Mouse (Mus musculus): ENCODE data around the gene Dpf3. TPM values are rescaled to one million over a fixed set of nuclear protein-coding genes. Genes with fewer than 3 reads are reported as not detected.

Dpf3 gene
- total and polyA plus RNA-seq, 2 experiments from 2014 or later, result 8.1 to 15.3 TPM

- Histone ChIP-seq H3K27me3 (ENCODE audit: insufficient read depth, low read length) (no peaks in the 10 kb centered on the region), H3K4me3 (ENCODE audit: low read depth, low read length) (no peak overlapping the region), H3K4me2 (ENCODE audit: low read depth) (no peak overlapping the region), H3K36me3 (ENCODE audit: insufficient read depth) (no peaks in the 10 kb centered on the region), H3K27ac (ENCODE audit: low read depth, low read length) (no peak overlapping the region), H3K9ac (no peak overlapping the region), H3K4me1 (ENCODE audit: insufficient read depth) (peaks cover 9% of the 10 kb centered on the region), H3K9me3 (ENCODE audit: low read length) (no peaks in the 10 kb centered on the region)
- TF ChIP-seq CTCF (IDR thresholded peaks at IDR 0.05; ENCODE audit: low read depth), result no peak
- ATAC-seq (no peak), DNase-seq (no peak)
- 70% methylated on average over 3 of the region's 3 CpGs for WGBS
Observed at GRCm38 (mm10) chr12:83210735-83211134, 276.8 kb downstream of the Dpf3 start.

- no peak overlapping the region for H3K9ac ChIP-seq
- H3K36me3 ChIP-seq (ENCODE audit: insufficient read depth), result no peaks in the 10 kb centered on the region
- H3K4me1 ChIP-seq (ENCODE audit: insufficient read depth), result peaks cover 9% of the 10 kb centered on the region
- 64% methylated on average over 5 of the region's 5 CpGs for WGBS
- H3K9me3 ChIP-seq (ENCODE audit: low read length), result no peaks in the 10 kb centered on the region
- H3K4me2 ChIP-seq (ENCODE audit: low read depth), result no peak overlapping the region
- no peak overlapping the region for H3K4me3 ChIP-seq (ENCODE audit: low read depth, low read length)
- H3K27me3 ChIP-seq (ENCODE audit: insufficient read depth, low read length), result no peaks in the 10 kb centered on the region
- DNase-seq (no peak), ATAC-seq (no peak)
- TF ChIP-seq CTCF (IDR thresholded peaks at IDR 0.05; ENCODE audit: low read depth), result no peak
- no peak overlapping the region for H3K27ac ChIP-seq (ENCODE audit: low read depth, low read length)
Observed at GRCm38 (mm10) chr12:83210294-83210693, 277.2 kb downstream of the Dpf3 start.

DNA sequence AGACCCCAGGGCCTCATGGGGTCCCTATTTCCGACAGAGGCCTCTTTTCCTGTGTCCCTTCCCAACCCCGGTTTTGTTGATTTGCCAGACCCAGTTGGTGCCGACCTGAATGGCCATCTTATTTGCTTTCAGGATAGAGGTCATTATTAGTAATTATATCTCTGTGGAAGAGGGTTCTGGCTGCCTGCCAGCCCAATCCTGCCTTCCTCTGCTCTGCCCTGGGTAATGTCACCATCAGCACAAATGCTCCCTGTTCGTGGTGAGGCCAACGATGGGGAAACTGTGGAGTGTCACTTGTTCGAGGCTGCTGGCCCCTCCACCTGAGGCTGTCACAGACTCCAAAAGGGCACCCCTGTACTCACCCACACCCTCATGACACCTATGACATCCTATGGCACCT is 278.1 kb downstream of the Dpf3 start:
- H3K4me2 ChIP-seq (ENCODE audit: low read depth), result no peak overlapping the region
- no peak for ATAC-seq
- H3K4me1 ChIP-seq (ENCODE audit: insufficient read depth), result peaks cover 9% of the 10 kb centered on the region
- TF ChIP-seq CTCF (IDR thresholded peaks at IDR 0.05; ENCODE audit: low read depth), result no peak
- WGBS, result 14% methylated on average over 6 of the region's 6 CpGs
- no peaks in the 10 kb centered on the region for H3K9me3 ChIP-seq (ENCODE audit: low read length)
- no peak overlapping the region for H3K4me3 ChIP-seq (ENCODE audit: low read depth, low read length)
- no peak overlapping the region for H3K27ac ChIP-seq (ENCODE audit: low read depth, low read length)
- H3K27me3 ChIP-seq (ENCODE audit: insufficient read depth, low read length), result no peaks in the 10 kb centered on the region
- no peaks in the 10 kb centered on the region for H3K36me3 ChIP-seq (ENCODE audit: insufficient read depth)
- H3K9ac ChIP-seq, result no peak overlapping the region
- DNase-seq, result peak; percentile 17

- H3K9ac ChIP-seq, result no peak overlapping the region
- no peaks in the 10 kb centered on the region for H3K9me3 ChIP-seq (ENCODE audit: low read length)
- 51% methylated on average over 6 of the region's 6 CpGs for WGBS
- ATAC-seq (no peak), DNase-seq (no peak)
- no peaks in the 10 kb centered on the region for H3K27me3 ChIP-seq (ENCODE audit: insufficient read depth, low read length)
- no peaks in the 10 kb centered on the region for H3K36me3 ChIP-seq (ENCODE audit: insufficient read depth)
- no peak overlapping the region; the same call in 1 of the 2 replicates for H3K27ac ChIP-seq (ENCODE audit: low read depth, low read length)
- TF ChIP-seq CTCF (IDR thresholded peaks at IDR 0.05; ENCODE audit: low read depth), result no peak
- peaks cover 9% of the 10 kb centered on the region for H3K4me1 ChIP-seq (ENCODE audit: insufficient read depth)
- H3K4me2 ChIP-seq (ENCODE audit: low read depth), result no peak overlapping the region
- H3K4me3 ChIP-seq (ENCODE audit: low read depth, low read length), result no peak overlapping the region
Observed at GRCm38 (mm10) chr12:83208841-83209240, 278.7 kb downstream of the Dpf3 start.

- Histone ChIP-seq H3K4me2 (ENCODE audit: low read depth) (no peak overlapping the region), H3K4me3 (ENCODE audit: low read depth, low read length) (no peak overlapping the region), H3K36me3 (ENCODE audit: insufficient read depth) (no peaks in the 10 kb centered on the region), H3K27ac (ENCODE audit: low read depth, low read length) (peak overlapping the region; percentile 29; the same call in 1 of the 2 replicates), H3K9me3 (ENCODE audit: low read length) (no peaks in the 10 kb centered on the region), H3K9ac (no peak overlapping the region), H3K27me3 (ENCODE audit: insufficient read depth, low read length) (no peaks in the 10 kb centered on the region), H3K4me1 (ENCODE audit: insufficient read depth) (peaks cover 9% of the 10 kb centered on the region)
- WGBS, result 42% methylated on average over 8 of the region's 8 CpGs
- no peak for TF ChIP-seq CTCF (IDR thresholded peaks at IDR 0.05; ENCODE audit: low read depth)
- DNase-seq (peak; percentile 73), ATAC-seq (peak; percentile 81)
Observed at GRCm38 (mm10) chr12:83208011-83208410, 279.5 kb downstream of the Dpf3 start.

DNA sequence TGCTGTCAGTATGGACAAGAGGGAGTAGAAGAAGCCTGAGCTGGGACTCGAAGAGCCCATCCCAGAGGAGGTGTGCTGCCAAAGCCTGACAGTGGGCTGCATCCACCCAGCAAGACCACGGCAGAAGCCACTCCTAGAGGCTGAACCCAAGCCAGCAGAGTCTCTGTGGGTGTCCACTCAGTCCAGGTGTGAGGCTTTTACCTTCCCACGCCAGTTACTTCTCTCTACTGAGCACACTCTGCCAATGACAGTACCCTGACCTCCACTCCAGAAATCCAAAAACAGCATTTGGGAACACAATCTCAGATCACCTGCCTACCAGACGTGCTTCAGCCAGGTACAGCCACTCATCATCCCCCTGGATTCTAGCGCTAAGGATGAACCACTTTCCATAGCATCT is 280.0 kb downstream of the Dpf3 start:
- DNase-seq, result no peak
- 71% methylated on average over 5 of the region's 5 CpGs for WGBS
- Histone ChIP-seq H3K4me1 (ENCODE audit: insufficient read depth) (peaks cover 9% of the 10 kb centered on the region), H3K36me3 (ENCODE audit: insufficient read depth) (no peaks in the 10 kb centered on the region), H3K27me3 (ENCODE audit: insufficient read depth, low read length) (no peaks in the 10 kb centered on the region), H3K9ac (no peak overlapping the region), H3K4me3 (ENCODE audit: low read depth, low read length) (no peak overlapping the region), H3K27ac (ENCODE audit: low read depth, low read length) (no peak overlapping the region), H3K9me3 (ENCODE audit: low read length) (no peaks in the 10 kb centered on the region), H3K4me2 (ENCODE audit: low read depth) (no peak overlapping the region)
- TF ChIP-seq CTCF (IDR thresholded peaks at IDR 0.05; ENCODE audit: low read depth), result no peak
- no peak for ATAC-seq

DNA sequence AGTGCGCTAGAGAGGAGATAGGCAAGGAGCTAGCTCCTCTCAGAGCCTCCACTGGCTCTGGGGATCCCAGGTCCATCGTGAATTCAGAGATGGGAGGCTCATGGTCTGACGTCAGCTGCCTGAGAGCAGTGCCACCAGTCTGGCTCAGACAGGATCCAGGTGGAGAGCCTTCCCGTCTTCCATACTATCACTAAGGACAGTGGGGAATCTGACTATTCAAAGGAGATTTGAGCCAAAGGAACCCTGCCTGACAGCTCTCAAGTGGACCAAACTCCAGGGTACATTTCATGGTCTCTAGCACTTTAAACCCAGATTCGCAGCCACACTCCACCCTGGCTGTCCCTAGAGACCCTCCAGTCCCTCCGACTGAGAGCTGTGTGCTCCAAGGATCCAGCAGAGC is 280.6 kb downstream of the Dpf3 start:
- no peaks in the 10 kb centered on the region for H3K36me3 ChIP-seq (ENCODE audit: insufficient read depth)
- H3K27ac ChIP-seq (ENCODE audit: low read depth, low read length), result no peak overlapping the region
- H3K4me1 ChIP-seq (ENCODE audit: insufficient read depth), result peaks cover 9% of the 10 kb centered on the region
- TF ChIP-seq CTCF (IDR thresholded peaks at IDR 0.05; ENCODE audit: low read depth), result no peak
- DNase-seq (no peak), ATAC-seq (no peak)
- H3K4me3 ChIP-seq (ENCODE audit: low read depth, low read length), result no peak overlapping the region
- H3K9ac ChIP-seq, result no peak overlapping the region
- no peak overlapping the region for H3K4me2 ChIP-seq (ENCODE audit: low read depth)
- H3K9me3 ChIP-seq (ENCODE audit: low read length), result no peaks in the 10 kb centered on the region
- H3K27me3 ChIP-seq (ENCODE audit: insufficient read depth, low read length), result no peaks in the 10 kb centered on the region
- WGBS, result 78% methylated on average over 6 of the region's 6 CpGs

DNA sequence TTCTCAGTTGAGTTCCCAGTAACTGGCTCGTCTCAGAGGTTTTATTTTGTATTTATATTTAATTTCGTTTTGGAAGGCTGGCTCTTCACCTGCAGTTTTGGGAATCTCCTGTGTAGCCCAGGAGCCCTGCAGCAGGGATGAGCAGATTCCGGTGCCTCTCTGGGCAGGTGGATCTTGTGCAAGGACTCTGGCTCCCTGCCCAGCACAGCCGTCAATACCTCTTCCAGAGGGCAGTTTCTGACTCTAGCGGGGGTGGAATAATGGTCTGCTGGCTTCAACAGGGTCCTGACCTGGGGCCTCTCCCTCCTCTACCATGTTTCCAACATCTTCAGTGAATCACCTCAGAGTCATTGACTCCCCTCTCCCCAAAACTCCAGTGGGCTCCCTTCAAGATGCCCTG is 283.2 kb downstream of the Dpf3 start:
- H3K27me3 ChIP-seq (ENCODE audit: insufficient read depth, low read length), result no peaks in the 10 kb centered on the region
- H3K27ac ChIP-seq (ENCODE audit: low read depth, low read length), result no peak overlapping the region
- 64% methylated on average over 5 of the region's 5 CpGs for WGBS
- no peak overlapping the region for H3K9ac ChIP-seq
- DNase-seq (no peak), ATAC-seq (no peak)
- no peaks in the 10 kb centered on the region for H3K36me3 ChIP-seq (ENCODE audit: insufficient read depth)
- H3K4me1 ChIP-seq (ENCODE audit: insufficient read depth), result peaks cover 9% of the 10 kb centered on the region
- no peak overlapping the region for H3K4me2 ChIP-seq (ENCODE audit: low read depth)
- no peak for TF ChIP-seq CTCF (IDR thresholded peaks at IDR 0.05; ENCODE audit: low read depth)
- H3K4me3 ChIP-seq (ENCODE audit: low read depth, low read length), result no peak overlapping the region
- no peaks in the 10 kb centered on the region for H3K9me3 ChIP-seq (ENCODE audit: low read length)
